Mouse (Mus musculus) myocyte (in vitro differentiated cells): ENCODE data around the gene Tff3.

Source experiments
- CEBPB ChIP-seq: IDR thresholded peaks from 2 replicates; pipeline ENCODE4 v1.6.1; 2011; ENCODE audit warnings: mild to moderate bottlenecking, moderate library complexity; ENCODE audit not compliant: poor library complexity, insufficient read depth, severe bottlenecking
- E2F4 ChIP-seq: IDR thresholded peaks from one replicate; pipeline ENCODE4 v1.6.1; 2011; ENCODE audit warnings: mild to moderate bottlenecking, control low read depth, moderate library complexity; ENCODE audit not compliant: insufficient read depth
- MAX ChIP-seq: IDR thresholded peaks from one replicate; pipeline ENCODE4 v1.6.1; 2011; ENCODE audit warnings: low read depth, mild to moderate bottlenecking, control low read depth
- MYOD1 ChIP-seq, 3 experiments: IDR thresholded peaks; one replicate each; pipeline ENCODE4 v1.6.1; 2011; ENCODE audit warnings: control low read depth in 2 of 3, low read depth in 2 of 3, mild to moderate bottlenecking in 2 of 3, moderate library complexity in 1 of 3; ENCODE audit not compliant: insufficient read length in 2 of 3, control insufficient read depth in 1 of 3
- MYOG ChIP-seq, 3 experiments: IDR thresholded peaks; one replicate each; pipeline ENCODE4 v1.6.1; 2011; ENCODE audit warnings: control low read depth in 2 of 3, low read depth in 2 of 3, mild to moderate bottlenecking in 2 of 3; ENCODE audit not compliant: insufficient read length in 2 of 3, control insufficient read depth in 1 of 3, insufficient read depth in 1 of 3
- POLR2A ChIP-seq: IDR thresholded peaks from one replicate; pipeline ENCODE4 v1.6.1; 2011; ENCODE audit warnings: low read depth, mild to moderate bottlenecking, control low read depth, moderate library complexity; ENCODE audit not compliant: insufficient read length
- POLR2AphosphoS2 ChIP-seq: IDR thresholded peaks from one replicate; pipeline ENCODE4 v1.6.1; 2011; ENCODE audit warnings: low read depth, control low read depth; ENCODE audit not compliant: insufficient read length
- REST ChIP-seq: IDR thresholded peaks from one replicate; pipeline ENCODE4 v1.6.1; 2011; ENCODE audit warnings: mild to moderate bottlenecking, control low read depth, moderate library complexity; ENCODE audit not compliant: insufficient read depth, insufficient read length
- SRF ChIP-seq: IDR thresholded peaks from one replicate; pipeline ENCODE4 v1.6.1; 2011; ENCODE audit warnings: low read depth; ENCODE audit not compliant: control insufficient read depth, insufficient read length
- TCF12 ChIP-seq: IDR thresholded peaks from one replicate; pipeline ENCODE4 v1.6.1; 2011; ENCODE audit warnings: mild to moderate bottlenecking, control low read depth; ENCODE audit not compliant: poor library complexity, insufficient read depth, severe bottlenecking
- TCF3 ChIP-seq: IDR thresholded peaks from one replicate; pipeline ENCODE4 v1.6.1; 2011; ENCODE audit warnings: low read depth, control low read depth; ENCODE audit not compliant: insufficient read length
- USF1 ChIP-seq: IDR thresholded peaks from one replicate; pipeline ENCODE4 v1.6.1; 2011; ENCODE audit warnings: low read depth, mild to moderate bottlenecking, control low read depth, moderate library complexity

- no peak for TF ChIP-seq POLR2A
- TF ChIP-seq REST, result no peak
- TF ChIP-seq CEBPB, result no peak
- no peak for TF ChIP-seq USF1
- TF ChIP-seq POLR2AphosphoS2, result no peak
- TF ChIP-seq SRF, result no peak
- TF ChIP-seq MYOG (IDR thresholded peaks at IDR 0.05; ENCODE audit: control insufficient read depth in 1 of 3, insufficient read depth in 1 of 3, insufficient read length in 2 of 3, low read depth in 2 of 3), result no peak
- TF ChIP-seq E2F4, result no peak
- no peak for TF ChIP-seq TCF12
- no peak for TF ChIP-seq MYOD1 (IDR thresholded peaks at IDR 0.05; ENCODE audit: control insufficient read depth in 1 of 3, insufficient read length in 2 of 3, low read depth in 2 of 3)
- no peak for TF ChIP-seq MAX
- no peak for TF ChIP-seq TCF3
These were observed 51.9 kb downstream of the Tff3 start for GRCm38 (mm10) chr17:31077561-31077960.
